Mouse (Mus musculus) spleen, postnatal 10 days (tissue): Measurements from ENCODE around the gene Fastkd2.

ENCODE experiments used
- DNase-seq, 2 experiments: peaks; one replicate each; pipeline ENCODE4 v3.0.0; 2021 to 2022; ENCODE audit warnings: low spot score in 2 of 2

Gene Fastkd2

GRCm38 (mm10) chr1:63730240-63730771, at the start of gene Fastkd2, which contains the start of gene Mdh1b:
TSS of gene Fastkd2 (plus strand) at chr1:63730614.
TSS of gene Mdh1b (minus strand) at chr1:63730318.
- peak; percentile 67 to 82 for DNase-seq

GRCm38 (mm10) chr1:63686827-63687226, 43.6 kb upstream of the Fastkd2 start, which contains the start of gene Dytn:
TSS of gene Dytn (minus strand) at chr1:63686927.
- no peak for DNase-seq

GRCm38 (mm10) chr1:63696861-63697260, 33.6 kb upstream of the Fastkd2 start:
- DNase-seq = no peak

DNA sequence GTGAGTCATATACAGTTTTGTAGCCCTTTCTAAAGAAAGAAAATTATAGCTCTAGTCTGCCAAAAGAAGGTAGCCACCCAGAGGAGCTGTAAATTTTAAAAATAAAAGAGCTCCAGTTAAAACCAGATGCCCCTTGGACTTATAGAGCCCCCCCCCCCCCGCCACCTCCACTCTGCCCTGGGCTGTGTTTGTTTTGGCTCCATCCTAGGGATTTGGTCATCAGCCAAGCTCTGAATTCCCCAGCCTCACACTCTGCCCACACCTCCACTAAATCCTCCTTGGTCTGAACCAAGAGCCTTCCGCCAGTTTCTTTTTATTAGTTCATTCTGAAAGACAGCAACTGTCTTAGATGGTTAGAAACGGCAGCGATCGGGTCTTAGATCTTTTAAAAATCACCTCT, 24.7 kb upstream of the Fastkd2 start:
- DNase-seq = no peak

DNA sequence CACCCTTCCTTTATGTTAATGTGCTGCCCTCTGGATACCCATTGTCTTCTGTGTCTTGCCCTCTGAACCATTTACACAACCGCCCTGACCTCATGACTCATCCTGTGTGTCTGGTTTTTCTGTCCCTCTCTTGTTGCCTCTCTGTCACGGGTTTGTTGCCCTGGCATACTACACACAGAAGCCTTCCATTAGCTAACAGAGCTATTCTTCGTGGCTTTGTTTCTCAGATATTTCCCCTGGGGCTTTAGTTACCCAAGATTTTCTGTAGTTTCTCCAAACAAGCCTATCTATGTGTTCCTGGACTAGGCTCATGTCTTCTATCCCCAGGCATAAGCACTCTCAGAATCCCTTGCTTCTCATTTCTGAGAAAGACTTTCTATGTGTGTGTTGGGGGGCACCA, 21.5 kb upstream of the Fastkd2 start:
- no peak for DNase-seq

DNA sequence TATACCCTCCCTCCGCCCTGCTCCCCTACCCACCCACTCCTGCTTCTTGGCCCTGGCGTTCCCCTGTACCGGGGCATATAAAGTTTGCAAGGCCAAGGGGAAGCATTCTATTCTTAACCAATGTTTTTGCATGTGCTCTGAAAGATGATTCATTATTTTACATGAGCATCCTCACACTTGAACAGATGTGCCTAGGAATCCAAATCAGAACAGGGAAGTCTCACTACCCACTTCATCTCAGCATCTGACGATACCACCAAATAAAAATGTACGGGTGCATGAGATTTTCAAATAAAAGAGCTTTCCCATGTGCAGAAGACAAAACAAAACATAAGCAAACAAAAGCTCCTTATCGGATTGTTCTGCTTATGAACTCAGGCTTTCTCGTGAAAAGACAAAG, 10.3 kb upstream of the Fastkd2 start:
- no peak for DNase-seq

- no peak for DNase-seq
Observed at GRCm38 (mm10) chr1:63729796-63730195, 618 bp upstream of the Fastkd2 start.

DNA sequence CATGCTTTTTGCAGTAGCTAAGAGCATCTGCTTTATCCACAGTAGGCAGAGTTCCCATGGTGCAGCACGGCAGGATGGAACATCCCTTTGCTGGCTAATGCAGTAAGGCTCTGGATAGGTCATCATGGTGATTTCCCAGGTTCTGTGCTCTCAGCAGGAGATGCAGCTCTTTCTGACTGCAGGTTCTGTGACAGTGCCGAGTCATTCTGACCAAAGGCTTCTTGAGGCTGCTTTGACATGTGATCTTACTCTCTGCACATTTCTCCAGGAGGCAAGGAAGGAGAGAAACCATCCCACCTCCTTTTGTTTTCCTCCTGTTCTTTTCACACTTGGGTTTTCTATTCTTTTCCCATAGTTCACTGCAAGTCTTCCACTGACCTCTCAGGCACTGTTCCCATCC, 25.6 kb downstream of the Fastkd2 start:
- no peak for DNase-seq

- DNase-seq = peak in 1 of 2 experiments; percentile 13
Observed at GRCm38 (mm10) chr1:63763212-63763694, 32.8 kb downstream of the Fastkd2 start.

DNA sequence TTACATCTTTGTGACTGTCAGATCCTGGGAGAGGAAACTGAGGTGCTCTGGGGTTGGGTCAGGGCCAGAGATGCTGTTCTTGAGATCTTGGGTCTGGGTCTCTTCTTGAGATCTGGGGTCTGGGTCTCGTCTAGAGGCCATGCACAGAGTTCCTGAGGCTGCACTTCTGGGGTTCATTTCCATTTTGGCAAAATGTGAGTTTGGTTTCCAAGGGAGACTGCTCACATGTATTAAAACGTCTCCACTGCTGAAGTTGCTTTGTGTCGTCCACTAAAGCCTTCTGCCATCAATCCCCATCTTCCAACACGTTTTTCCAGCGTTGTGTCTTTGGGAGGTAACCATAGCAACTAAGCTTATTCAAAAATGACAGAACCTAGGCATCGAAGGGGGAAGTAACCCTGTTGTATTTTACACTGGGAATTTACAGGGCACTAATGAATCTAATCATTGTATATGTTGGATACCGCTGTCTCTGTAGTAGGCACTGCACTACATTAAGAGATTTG, 33.5 kb downstream of the Fastkd2 start:
- no peak for DNase-seq

- DNase-seq = no peak
Observed at GRCm38 (mm10) chr1:63764395-63764794, 34.0 kb downstream of the Fastkd2 start.

- no peak for DNase-seq
Observed at GRCm38 (mm10) chr1:63768112-63768511, 37.7 kb downstream of the Fastkd2 start.

GRCm38 (mm10) chr1:63769167-63769566, 38.8 kb downstream of the Fastkd2 start, which contains the start of gene 4933402D24Rik:
TSS of gene 4933402D24Rik (minus strand) at chr1:63769267.
- no peak for DNase-seq

DNA sequence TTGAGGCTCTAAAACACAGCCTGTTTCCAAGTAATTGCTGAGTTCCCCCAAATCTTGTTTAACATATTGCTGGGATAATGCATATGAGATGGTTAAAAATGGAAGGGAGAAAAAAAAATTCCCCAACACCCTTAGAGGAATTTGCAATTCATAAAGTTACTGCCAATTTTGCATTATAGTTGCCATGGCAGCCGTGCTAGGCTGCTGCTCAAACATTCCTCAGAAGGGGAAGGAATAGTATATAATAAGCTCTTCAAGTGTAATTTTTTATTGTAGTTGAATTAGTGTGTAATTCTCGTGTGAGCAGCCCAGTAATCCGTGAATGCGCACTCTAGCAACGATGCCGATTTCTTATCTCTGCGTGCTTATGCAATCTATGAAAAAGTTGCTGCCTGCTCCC, 39.9 kb downstream of the Fastkd2 start:
- no peak for DNase-seq

DNA sequence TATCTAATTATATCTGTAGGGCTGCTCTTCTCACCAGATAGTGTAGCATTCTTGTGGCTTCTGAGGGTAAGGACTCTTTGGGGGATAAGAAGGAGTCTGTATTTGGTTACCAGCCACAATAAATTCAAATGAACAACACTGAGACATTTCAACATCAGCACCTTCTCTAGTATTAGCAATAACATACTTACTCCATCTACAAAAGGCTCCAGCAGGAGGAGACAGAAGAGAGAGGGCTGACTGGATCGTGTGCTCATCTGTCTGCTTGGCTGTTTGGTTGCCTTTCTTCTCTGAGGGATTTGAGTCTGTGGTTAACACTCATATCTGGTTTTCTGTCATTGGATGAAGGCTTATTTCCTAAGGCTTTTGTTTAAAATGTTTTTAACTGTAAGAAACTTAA, 46.0 kb downstream of the Fastkd2 start:
- DNase-seq = no peak

GRCm38 (mm10) chr1:63776902-63777630, 46.7 kb downstream of the Fastkd2 start:
- DNase-seq = no peak

GRCm38 (mm10) chr1:63794326-63794725, 63.9 kb downstream of the Fastkd2 start:
- DNase-seq = no peak
